Mouse (Mus musculus) NIH3T3 (cell line): Measurements from ENCODE around the gene Gm7324.
"Not testable (repeated sequence)": the region's sequence is repeated elsewhere in the genome, so short reads cannot be mapped to it uniquely, and the experiment has no call there.

ENCODE experiments used
- DNase-seq: peaks from one replicate; pipeline ENCODE4 v3.0.0-alpha.2; 2012; ENCODE audit warnings: low read depth

Gm7324 gene

GRCm38 (mm10) chr14:43697621-43698020, at the start of gene Gm7324:
Gene Gm7324, plus strand, starts transcription at chr14:43697828.
- DNase-seq = not testable (repeated sequence)

- DNase-seq = not testable (repeated sequence)
Observed at GRCm38 (mm10) chr14:43677099-43677498, 20.5 kb upstream of the Gm7324 start, which contains the start of gene Gm8165. Gene Gm8165, minus strand, starts transcription at chr14:43677199.

- DNase-seq = not testable (repeated sequence)
Observed at GRCm38 (mm10) chr14:43727385-43727784, 29.8 kb downstream of the Gm7324 start, which contains the start of gene Gm16506. Gene Gm16506, minus strand, starts transcription at chr14:43727485.

GRCm38 (mm10) chr14:43747566-43747965, 49.9 kb downstream of the Gm7324 start, which contains the start of gene Gm6526:
Gene Gm6526, plus strand, starts transcription at chr14:43747866.
- DNase-seq = not testable (repeated sequence)
